Comparison of ENCODE assay signal across 7 mouse cellular contexts in genomic region chr5:118214418-118215154, GRCm38 (mm10). TPM values are rescaled to one million over a fixed set of nuclear protein-coding genes. Genes with fewer than 3 reads are reported as not detected.
DNase-seq lines count a peak whose midpoint lies in the region; ATAC-seq lines count a peak whose summit lies in the region.

No protein-coding gene starts in this region.

- H3K4me1 ChIP-seq in stomach, embryonic 14.5 days (ENCODE audit: control insufficient read depth, insufficient read depth, low read length), result 0 out of 2 replicates have a peak, but pooled peaks cover 8% of the 10 kb centered on the region

- ATAC-seq in stomach, embryonic 14.5 days (ENCODE audit: insufficient number of reproducible peaks, insufficient read depth, low FRiP score, low read depth), result peak; percentile 81; the same call in 1 of the 2 replicates

- H3K36me3 ChIP-seq in stomach, embryonic 14.5 days (ENCODE audit: control insufficient read depth, insufficient read depth, low read length), result no peaks in the 10 kb centered on the region

- H3K9ac ChIP-seq in stomach, embryonic 14.5 days (replicated peaks; ENCODE audit: low read depth, low read length), result 0 out of 2 replicates have a peak overlapping the region, but pooled peaks have one; percentile 14

- peak overlapping the region; percentile 27 for H3K4me3 ChIP-seq in stomach, embryonic 14.5 days (ENCODE audit: low read depth, low read length)

- H3K9me3 ChIP-seq in stomach, embryonic 14.5 days (ENCODE audit: control insufficient read depth, low read depth, low read length), result no peaks in the 10 kb centered on the region

- DNase-seq in adrenal gland, postnatal 14 days, result peak; percentile 93
- peak; percentile 77 for DNase-seq in embryo, embryonic 10 days (ENCODE audit: low spot score)
- peak; percentile 53 for DNase-seq in gastrocnemius, postnatal 10 days
- DNase-seq in hindlimb bud, embryonic 11.5 days (ENCODE audit: extremely low spot score, low read depth, low spot score), result peak; percentile 5
- peak; percentile 73 to 93 for DNase-seq in left cerebral cortex, adult 8-10 months (ENCODE audit: low spot score in 2 of 2)
- DNase-seq in mesoderm, embryonic 11.5 days (ENCODE audit: low read depth, low spot score), result peak; percentile 78

- 7% methylated on average over 24 of the region's 24 CpGs for WGBS in stomach, embryonic 14.5 days

- no peak overlapping the region for H3K27ac ChIP-seq in stomach, embryonic 14.5 days (ENCODE audit: low read length)

- peak overlapping the region; percentile 62 for H3K4me2 ChIP-seq in stomach, embryonic 14.5 days (replicated peaks; ENCODE audit: low read depth, low read length)

- no peaks in the 10 kb centered on the region for H3K27me3 ChIP-seq in stomach, embryonic 14.5 days (ENCODE audit: control insufficient read depth, insufficient read depth, low read length)

RNA-seq across cellular contexts. Expression of gene Rnft2, which starts 30.3 kb away (rescaled TPM):
- 3.1 and 3.9 TPM in 2 replicates for total RNA-seq in adrenal gland, postnatal 14 days (2021)
- 1 to 10 TPM; 1.6 to 1.9 TPM for total RNA-seq in gastrocnemius, postnatal 10 days (2021)
- total RNA-seq in left cerebral cortex, adult 8-10 months (2022), result 10 to 100 TPM; 70.1 to 81.7 (median 76.0) TPM
- polyA plus RNA-seq in stomach, embryonic 14.5 days (2014; fragmentation: Nextera tagmentation; extraction: Ambion mirVana), result 2.6 and 3.9 TPM in 2 replicates

RNA-seq across cellular contexts. Expression of gene 2410131K14Rik, which starts 30.4 kb away (rescaled TPM):
- 7.6 and 8.7 TPM in 2 replicates for total RNA-seq in adrenal gland, postnatal 14 days (2021)
- total RNA-seq in gastrocnemius, postnatal 10 days (2021), result 1 to 10 TPM; 3.2 TPM
- 10 to 100 TPM; 12.1 to 14.6 (median 12.3) TPM for total RNA-seq in left cerebral cortex, adult 8-10 months (2022)
- 7.8 and 9.2 TPM in 2 replicates for polyA plus RNA-seq in stomach, embryonic 14.5 days (2014; fragmentation: Nextera tagmentation; extraction: Ambion mirVana)

RNA-seq across cellular contexts. Expression of gene Hrk, which starts 50.1 kb away (rescaled TPM):
- 0.22 and 0.71 TPM in 2 replicates for total RNA-seq in adrenal gland, postnatal 14 days (2021)
- under 1 TPM in 1 of 2 experiments, not detected in 1; 0.12 TPM for total RNA-seq in gastrocnemius, postnatal 10 days (2021)
- 10 to 100 TPM; 20.5 to 24.4 (median 22.5) TPM for total RNA-seq in left cerebral cortex, adult 8-10 months (2022)
- 0.72 and 0.81 TPM in 2 replicates for polyA plus RNA-seq in stomach, embryonic 14.5 days (2014; fragmentation: Nextera tagmentation; extraction: Ambion mirVana)

RNA-seq across cellular contexts. Expression of gene Fbxw8, which starts 59.3 kb away (rescaled TPM):
- total RNA-seq in adrenal gland, postnatal 14 days (2021), result 49.7 and 56.2 TPM in 2 replicates
- total RNA-seq in gastrocnemius, postnatal 10 days (2021), result 10 to 100 TPM; 32.8 to 33.5 TPM
- 10 to 100 TPM; 30.5 to 33.5 (median 31.6) TPM for total RNA-seq in left cerebral cortex, adult 8-10 months (2022)
- polyA plus RNA-seq in stomach, embryonic 14.5 days (2014; fragmentation: Nextera tagmentation; extraction: Ambion mirVana), result 22.5 and 23.9 TPM in 2 replicates

Comparison
In these comparisons a context has a peak if more than half of its experiments do, and no peak if none do; other contexts are left out.
1. DNase-seq: peak in every context shown above with its lines; median percentile 93 in adrenal gland, postnatal 14 days; 83 in left cerebral cortex, adult 8-10 months; 78 in mesoderm, embryonic 11.5 days; 77 in embryo, embryonic 10 days; 53 in gastrocnemius, postnatal 10 days; 5 in hindlimb bud, embryonic 11.5 days.
2. RNA of gene Rnft2, which starts 30.3 kb away (total RNA-seq): 70.1 to 81.7 TPM in left cerebral cortex, adult 8-10 months; 3.1 to 3.9 TPM in adrenal gland, postnatal 14 days and 1.6 to 1.9 TPM in gastrocnemius, postnatal 10 days; every median in the first group is over 10 times any median in the second.
3. RNA of gene Hrk, which starts 50.1 kb away (total RNA-seq): 20.5 to 24.4 TPM in left cerebral cortex, adult 8-10 months; 0.22 to 0.71 TPM in adrenal gland, postnatal 14 days and 0.12 TPM in gastrocnemius, postnatal 10 days; every median in the first group is over 10 times any median in the second.